In the genomic region with DNA sequence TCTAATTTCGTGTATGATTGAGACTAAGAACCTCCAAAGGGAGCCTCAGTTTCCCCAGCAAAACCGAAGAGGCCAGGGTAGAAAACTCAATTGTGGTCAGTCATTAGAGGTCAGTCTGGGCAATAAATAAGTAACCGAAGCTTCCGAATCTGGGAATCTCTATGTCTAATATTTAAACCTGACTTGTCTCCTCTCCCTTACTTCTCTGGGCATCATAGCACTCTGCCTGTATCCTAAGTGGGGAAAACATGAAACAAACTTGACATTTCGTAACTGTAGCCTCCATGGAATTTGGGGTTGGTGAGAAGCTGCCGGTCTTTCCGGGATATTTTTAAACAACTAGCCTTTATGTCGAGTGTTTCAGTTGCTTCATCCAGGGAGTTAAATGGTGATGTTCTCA, we compare ENCODE assay signal across 11 mouse cellular contexts. TPM values are rescaled to one million over a fixed set of nuclear protein-coding genes. Genes with fewer than 3 reads are reported as not detected.
A peak's percentile ranks its signal among the peaks of the same experiment; 100 is the strongest.
DNase-seq lines count a peak whose midpoint lies in the region; ATAC-seq and TF ChIP-seq lines count a peak whose summit lies in the region.
"Had no signal": no experiment of that assay in that cellular context is flagged by ENCODE, and none has a peak within 500 bp of the region (broad histone marks: within the 10 kb centered on the region; RNA-seq: fewer than 3 reads in every experiment).

No protein-coding gene starts in this region.

- H3K9me3 ChIP-seq in heart, embryonic 15.5 days (replicated peaks), result no peaks in the 10 kb centered on the region
- H3K9me3 ChIP-seq in lung, embryonic 15.5 days, result no peaks in the 10 kb centered on the region
- H3K9me3 ChIP-seq in limb, embryonic 14.5 days (ENCODE audit: control insufficient read depth, low read length), result no peaks in the 10 kb centered on the region
- H3K9me3 ChIP-seq in stomach, embryonic 16.5 days (replicated peaks; ENCODE audit: control insufficient read depth, low read length), result no peaks in the 10 kb centered on the region
- H3K9me3 ChIP-seq: heart, embryonic 10.5 days had no signal

- DNase-seq in heart, adult 9 months (ENCODE audit: low spot score in 2 of 2), result no peak
- DNase-seq in lung, adult 18-20 months, result no peak
- DNase-seq in limb, embryonic 14.5 days (ENCODE audit: low spot score), result no peak
- no peak for DNase-seq in ovary, postnatal 36 days (ENCODE audit: low spot score)
- DNase-seq in layer of hippocampus, adult 9-11 months, result no peak

- no peak overlapping the region for H3K9ac ChIP-seq in heart, embryonic 15.5 days
- no peak overlapping the region for H3K9ac ChIP-seq in lung, embryonic 15.5 days
- peak overlapping the region; percentile 14; the same call in 1 of the 2 replicates for H3K9ac ChIP-seq in limb, embryonic 14.5 days (ENCODE audit: low read depth, low read length, severe bottlenecking)
- peak overlapping the region; percentile 55; the same call in 1 of the 2 replicates for H3K9ac ChIP-seq in stomach, embryonic 16.5 days (ENCODE audit: low read length)

- no peak overlapping the region; the same call in 1 of the 2 replicates for H3K4me3 ChIP-seq in heart, embryonic 15.5 days
- no peak overlapping the region for H3K4me3 ChIP-seq in lung, embryonic 15.5 days
- peak overlapping the region; percentile 24; the same call in 1 of the 2 replicates for H3K4me3 ChIP-seq in limb, embryonic 14.5 days (replicated peaks; ENCODE audit: low read length)
- peak overlapping the region; percentile 44 for H3K4me3 ChIP-seq in stomach, embryonic 16.5 days (replicated peaks; ENCODE audit: low read length)

- H3K27ac ChIP-seq in heart, embryonic 15.5 days, result no peak overlapping the region
- no peak overlapping the region for H3K27ac ChIP-seq in lung, embryonic 15.5 days
- H3K27ac ChIP-seq in limb, embryonic 14.5 days (replicated peaks; ENCODE audit: low read depth, low read length), result no peak overlapping the region
- H3K27ac ChIP-seq in stomach, embryonic 16.5 days (ENCODE audit: low read length), result peak overlapping the region; percentile 34

- peak overlapping the region; percentile 51 for H3K4me2 ChIP-seq in heart, embryonic 15.5 days
- H3K4me2 ChIP-seq in lung, embryonic 15.5 days, result peak overlapping the region; percentile 55
- H3K4me2 ChIP-seq in limb, embryonic 14.5 days (replicated peaks; ENCODE audit: low read depth, low read length, severe bottlenecking), result peak overlapping the region; percentile 48; the same call in 1 of the 2 replicates
- H3K4me2 ChIP-seq in stomach, embryonic 16.5 days (ENCODE audit: low read depth, low read length), result peak overlapping the region; percentile 45
- H3K4me2 ChIP-seq: midbrain, embryonic 11.5 days had no signal

- no peaks in the 10 kb centered on the region for H3K36me3 ChIP-seq in heart, embryonic 15.5 days
- H3K36me3 ChIP-seq in lung, embryonic 15.5 days, result no peaks in the 10 kb centered on the region
- no peaks in the 10 kb centered on the region for H3K36me3 ChIP-seq in limb, embryonic 14.5 days (ENCODE audit: control insufficient read depth, insufficient read depth, low read length)
- no peaks in the 10 kb centered on the region for H3K36me3 ChIP-seq in stomach, embryonic 16.5 days (ENCODE audit: control insufficient read depth, insufficient read depth, low read length)
- H3K36me3 ChIP-seq: heart, embryonic 10.5 days had no signal

- no peak for TF ChIP-seq POLR2A in limb, embryonic 14.5 days (IDR thresholded peaks at IDR 0.05; ENCODE audit: borderline replicate concordance, extremely low read depth, insufficient read depth, insufficient read length)

- no peaks in the 10 kb centered on the region for H3K27me3 ChIP-seq in heart, embryonic 15.5 days
- H3K27me3 ChIP-seq in lung, embryonic 15.5 days, result no peaks in the 10 kb centered on the region
- H3K27me3 ChIP-seq in limb, embryonic 14.5 days (ENCODE audit: control insufficient read depth, insufficient read depth, low read length), result no peaks in the 10 kb centered on the region
- H3K27me3 ChIP-seq in stomach, embryonic 16.5 days (ENCODE audit: control insufficient read depth, insufficient read depth, low read length), result no peaks in the 10 kb centered on the region

- WGBS in heart, embryonic 15.5 days, result 76% methylated on average over 8 of the region's 8 CpGs
- 55% methylated on average over 8 of the region's 8 CpGs for WGBS in lung, embryonic 15.5 days
- WGBS in limb, embryonic 14.5 days, result 67% methylated on average over 8 of the region's 8 CpGs
- 57% methylated on average over 8 of the region's 8 CpGs for WGBS in stomach, embryonic 16.5 days

- no peak for ATAC-seq in heart, embryonic 15.5 days (replicated peaks; ENCODE audit: insufficient number of reproducible peaks, insufficient read depth, low FRiP score, low read depth)
- ATAC-seq in lung, embryonic 15.5 days (ENCODE audit: borderline replicate concordance, extremely low read depth, low FRiP score, low TSS enrichment), result no peak
- no peak for ATAC-seq in limb, embryonic 14.5 days (ENCODE audit: low FRiP score, low read depth)
- ATAC-seq in stomach, embryonic 16.5 days (ENCODE audit: insufficient read depth, low FRiP score), result no peak
- ATAC-seq: CD4-positive, CD25-positive, alpha-beta regulatory T cell, adult 4 months had no signal

- peaks cover 12% of the 10 kb centered on the region for H3K4me1 ChIP-seq in heart, embryonic 15.5 days (replicated peaks)
- peaks cover 18% of the 10 kb centered on the region for H3K4me1 ChIP-seq in lung, embryonic 15.5 days
- H3K4me1 ChIP-seq in limb, embryonic 14.5 days (ENCODE audit: control insufficient read depth, insufficient read depth, low read length), result peaks cover 6% of the 10 kb centered on the region
- H3K4me1 ChIP-seq in stomach, embryonic 16.5 days (ENCODE audit: control insufficient read depth, insufficient read depth, low read length), result peaks cover 2% of the 10 kb centered on the region; the same call in 1 of the 2 replicates

RNA-seq across cellular contexts. Expression of gene Gcnt2, which starts 0.3 kb away (rescaled TPM):
- polyA plus RNA-seq in heart, embryonic 15.5 days (2015; fragmentation: Nextera tagmentation; extraction: Ambion mirVana), result 3.4 and 4.5 TPM in 2 replicates
- 2.5 and 4.0 TPM in 2 replicates for polyA plus RNA-seq in lung, embryonic 15.5 days (2015; fragmentation: Nextera tagmentation; extraction: Ambion mirVana)
- 1.6 and 1.7 TPM in 2 replicates for polyA plus RNA-seq in limb, embryonic 14.5 days (2012; rRNA removed)
- 2.5 TPM in 2 replicates for polyA plus RNA-seq in limb, embryonic 14.5 days (2014; fragmentation: Nextera tagmentation; extraction: Ambion mirVana)
- polyA plus RNA-seq in stomach, embryonic 16.5 days (2015; fragmentation: Nextera tagmentation; extraction: Ambion mirVana), result 9.4 and 11.3 TPM in 2 replicates

Comparison
In these comparisons a context has a peak if more than half of its experiments do, and no peak if none do; other contexts are left out.
1. H3K4me3 ChIP-seq: peak in limb, embryonic 14.5 days (single experiment) and stomach, embryonic 16.5 days (single experiment); none in heart, embryonic 15.5 days (single experiment) and lung, embryonic 15.5 days (single experiment).
2. H3K9ac ChIP-seq: peak in limb, embryonic 14.5 days (single experiment) and stomach, embryonic 16.5 days (single experiment); none in heart, embryonic 15.5 days (single experiment) and lung, embryonic 15.5 days (single experiment).
3. Peak in every context shown above with its lines, with median percentiles within 50 percentile points of each other: H3K4me2 ChIP-seq.